ENCODE assay signal across 17 mouse cellular contexts in genomic region chr1:58610611-58611010, GRCm38 (mm10). TPM values are rescaled to one million over a fixed set of nuclear protein-coding genes. Genes with fewer than 3 reads are reported as not detected.
DNase-seq lines count a peak whose midpoint lies in the region; ATAC-seq and TF ChIP-seq lines count a peak whose summit lies in the region.
"Had no signal": no experiment of that assay in that cellular context is flagged by ENCODE, and none has a peak within 500 bp of the region (broad histone marks: within the 10 kb centered on the region; RNA-seq: fewer than 3 reads in every experiment).

No protein-coding gene starts in this region.

- H3K36me3 ChIP-seq in kidney, adult 2 months (ENCODE audit: control insufficient read depth, insufficient read depth, low read length) = no peaks in the 10 kb centered on the region
- H3K36me3 ChIP-seq in lung, postnatal 0 days (ENCODE audit: insufficient read depth, low read length) = no peaks in the 10 kb centered on the region
- H3K36me3 ChIP-seq: embryonic facial prominence, embryonic 10.5 days; embryonic facial prominence, embryonic 12.5 days; forebrain, embryonic 15.5 days had no signal

- peak; percentile 75 for DNase-seq in kidney, adult 2 months
- no peak for DNase-seq in kidney, postnatal 25 days
- peak; percentile 2 for DNase-seq in kidney, postnatal 14 days
- no peak for DNase-seq in kidney, postnatal 10 days
- DNase-seq in lung, postnatal 0 days (ENCODE audit: low spot score) = peak; percentile 30
- DNase-seq in lung, postnatal 10 days = no peak
- DNase-seq in right cerebral cortex, postnatal 4 days = no peak
- DNase-seq: adrenal gland, postnatal 25 days; cerebellum, adult 11-12 months; cerebellum, adult 2 months; cerebellum, adult 9-10 months; cerebellum, postnatal 10 days; cerebellum, postnatal 25 days had no signal

- TF ChIP-seq CTCF in kidney, adult 2 months (conservative IDR thresholded peaks at IDR 0.05; ENCODE audit: insufficient read depth, insufficient read length, low read depth, low read length) = no peak
- TF ChIP-seq CTCF in lung, postnatal 0 days (IDR thresholded peaks at IDR 0.05) = no peak

- WGBS in kidney, adult 2 months = 18% methylated on average over 1 of the region's 1 CpGs
- 15% methylated on average over 1 of the region's 1 CpGs for WGBS in lung, postnatal 0 days

- no peaks in the 10 kb centered on the region for H3K27me3 ChIP-seq in kidney, adult 2 months (replicated peaks; ENCODE audit: control insufficient read depth, insufficient read depth, low read length)
- no peaks in the 10 kb centered on the region for H3K27me3 ChIP-seq in lung, postnatal 0 days (replicated peaks; ENCODE audit: insufficient read depth, low read length)
- H3K27me3 ChIP-seq: embryonic facial prominence, embryonic 12.5 days; forebrain, embryonic 13.5 days; forebrain, embryonic 15.5 days had no signal

- TF ChIP-seq EP300 in lung, postnatal 0 days (IDR thresholded peaks at IDR 0.05) = no peak

- no peak overlapping the region for H3K4me2 ChIP-seq in lung, postnatal 0 days (replicated peaks; ENCODE audit: low read depth, low read length)
- H3K4me2 ChIP-seq: embryonic facial prominence, embryonic 12.5 days; forebrain, embryonic 13.5 days; forebrain, embryonic 15.5 days had no signal

- ATAC-seq in lung, postnatal 0 days = peak; percentile 21; the same call in 1 of the 2 replicates
- ATAC-seq: forebrain, embryonic 13.5 days; forebrain, embryonic 15.5 days had no signal

- H3K9ac ChIP-seq in lung, postnatal 0 days (replicated peaks; ENCODE audit: low read depth) = no peak overlapping the region
- H3K9ac ChIP-seq: embryonic facial prominence, embryonic 12.5 days; forebrain, embryonic 13.5 days; forebrain, embryonic 15.5 days had no signal

- peaks cover 13% of the 10 kb centered on the region; the same call in 1 of the 2 replicates for H3K4me1 ChIP-seq in kidney, adult 2 months (ENCODE audit: control insufficient read depth, insufficient read depth, low read length)
- H3K4me1 ChIP-seq in lung, postnatal 0 days (ENCODE audit: insufficient read depth, low read depth, low read length) = no peaks in the 10 kb centered on the region
- H3K4me1 ChIP-seq: embryonic facial prominence, embryonic 10.5 days; embryonic facial prominence, embryonic 12.5 days; forebrain, embryonic 13.5 days; forebrain, embryonic 15.5 days had no signal

- peak overlapping the region; percentile 98 for H3K27ac ChIP-seq in kidney, adult 2 months (ENCODE audit: insufficient read depth, low read depth, low read length)
- H3K27ac ChIP-seq in lung, postnatal 0 days (ENCODE audit: low read length) = no peak overlapping the region
- H3K27ac ChIP-seq: embryonic facial prominence, embryonic 10.5 days; embryonic facial prominence, embryonic 12.5 days; forebrain, embryonic 13.5 days; forebrain, embryonic 15.5 days had no signal

- no peak for TF ChIP-seq POLR2A in kidney, adult 2 months (IDR thresholded peaks at IDR 0.05; ENCODE audit: low read depth, low read length)

- H3K4me3 ChIP-seq in kidney, adult 2 months (ENCODE audit: insufficient read depth, low read depth, low read length) = no peak overlapping the region
- no peak overlapping the region for H3K4me3 ChIP-seq in lung, postnatal 0 days (ENCODE audit: low read depth, low read length)
- H3K4me3 ChIP-seq: embryonic facial prominence, embryonic 10.5 days; embryonic facial prominence, embryonic 12.5 days; forebrain, embryonic 13.5 days; forebrain, embryonic 15.5 days had no signal

- no peaks in the 10 kb centered on the region for H3K9me3 ChIP-seq in lung, postnatal 0 days (ENCODE audit: low read length)
- H3K9me3 ChIP-seq: embryonic facial prominence, embryonic 12.5 days; forebrain, embryonic 15.5 days had no signal

RNA-seq across cellular contexts. Expression of gene Ndufb3, which starts 24.4 kb away (rescaled TPM):
- polyA plus RNA-seq in kidney, adult 2 months (2012; rRNA removed) = 116 and 197 TPM in 2 replicates
- 162 and 163 TPM in 2 replicates for polyA plus RNA-seq in lung, postnatal 0 days (2015; fragmentation: Nextera tagmentation; extraction: Ambion mirVana)

RNA-seq across cellular contexts. Expression of gene Fam126b, which starts 24.5 kb away (rescaled TPM):
- 5.3 and 5.4 TPM in 2 replicates for polyA plus RNA-seq in kidney, adult 2 months (2012; rRNA removed)
- 6.6 and 7.8 TPM in 2 replicates for polyA plus RNA-seq in lung, postnatal 0 days (2015; fragmentation: Nextera tagmentation; extraction: Ambion mirVana)

Comparison
In these comparisons a context has a peak if more than half of its experiments do, and no peak if none do; other contexts are left out.
1. DNase-seq: peak in kidney, adult 2 months (single experiment), kidney, postnatal 14 days (single experiment) and lung, postnatal 0 days (single experiment); none in kidney, postnatal 25 days (0 of 2), kidney, postnatal 10 days (single experiment), lung, postnatal 10 days (single experiment) and right cerebral cortex, postnatal 4 days (single experiment).